Mouse (Mus musculus) heart, postnatal 0 days (tissue): Measurements from ENCODE around the gene Bcor.

Source experiments
- CTCF ChIP-seq: IDR thresholded peaks from 2 replicates; pipeline ENCODE4 v1.5.1; 2016; ENCODE audit warnings: antibody characterized with exemption, control low read depth, low read depth
- EP300 ChIP-seq: IDR thresholded peaks from 2 replicates; pipeline ENCODE4 v1.6.1; 2016; ENCODE audit warnings: antibody characterized with exemption, low read depth

DNA sequence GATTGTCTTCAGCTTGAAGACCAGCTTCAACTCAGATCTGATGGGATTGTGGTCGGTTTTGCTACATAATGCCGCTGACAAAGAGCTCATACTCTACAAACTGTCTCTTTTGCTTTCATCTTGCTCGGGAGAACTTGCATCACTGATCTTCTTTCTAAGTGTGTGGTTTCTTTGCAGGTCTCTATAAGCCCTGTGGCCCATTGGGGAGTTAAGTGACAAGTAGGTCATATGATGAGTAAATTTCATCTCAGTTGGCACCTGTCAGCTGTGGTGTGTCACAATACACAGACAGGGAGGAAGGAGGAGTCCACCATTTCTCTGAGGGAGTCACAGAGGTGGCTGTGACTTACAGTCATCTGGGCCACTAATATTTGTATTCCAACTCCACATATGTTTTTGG, 42.8 kb upstream of the Bcor start:
- TF ChIP-seq EP300 (no peak), CTCF (no peak)
